Mouse (Mus musculus): ENCODE measurements around the gene Lrrc37a.
"Not testable (repeated sequence)": the region's sequence is repeated elsewhere in the genome, so short reads cannot be mapped to it uniquely, and the experiment has no call there.

Lrrc37a gene

GRCm38 (mm10) chr11:103504497-103504896, at the start of gene Lrrc37a:
TSS of gene Lrrc37a (minus strand) at chr11:103504597.
- DNase-seq (ENCODE audit: low read depth, low spot score) = no peak

DNA sequence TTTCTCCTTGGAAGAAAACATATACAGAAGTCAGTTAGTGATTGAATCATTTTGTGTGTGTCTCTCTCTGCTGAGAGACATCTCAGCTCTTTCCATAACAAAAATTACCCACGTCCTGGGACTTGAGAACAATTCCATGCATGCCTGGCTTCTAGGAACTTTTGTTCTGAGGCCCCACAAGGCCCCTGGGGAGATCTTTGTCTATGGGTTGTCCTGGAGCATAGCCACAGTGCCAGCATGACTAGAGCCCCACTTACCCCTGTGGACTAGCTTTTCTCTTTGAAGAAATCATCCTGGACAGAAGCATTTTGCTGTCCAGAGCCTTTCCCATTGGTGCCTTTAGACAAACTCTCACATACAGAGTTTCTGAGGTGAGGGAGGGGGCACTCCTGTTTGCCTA, 30.6 kb upstream of the Lrrc37a start:
- not testable (repeated sequence) for DNase-seq (ENCODE audit: low read depth, low spot score)

GRCm38 (mm10) chr11:103512111-103512510, 7.7 kb upstream of the Lrrc37a start:
- DNase-seq (ENCODE audit: low read depth, low spot score) = no peak

GRCm38 (mm10) chr11:103464443-103464842, 40.0 kb downstream of the Lrrc37a start:
- DNase-seq (ENCODE audit: low read depth, low spot score) = no peak

GRCm38 (mm10) chr11:103451105-103451504, 53.3 kb downstream of the Lrrc37a start:
- not testable (repeated sequence) for DNase-seq (ENCODE audit: low read depth, low spot score)

DNA sequence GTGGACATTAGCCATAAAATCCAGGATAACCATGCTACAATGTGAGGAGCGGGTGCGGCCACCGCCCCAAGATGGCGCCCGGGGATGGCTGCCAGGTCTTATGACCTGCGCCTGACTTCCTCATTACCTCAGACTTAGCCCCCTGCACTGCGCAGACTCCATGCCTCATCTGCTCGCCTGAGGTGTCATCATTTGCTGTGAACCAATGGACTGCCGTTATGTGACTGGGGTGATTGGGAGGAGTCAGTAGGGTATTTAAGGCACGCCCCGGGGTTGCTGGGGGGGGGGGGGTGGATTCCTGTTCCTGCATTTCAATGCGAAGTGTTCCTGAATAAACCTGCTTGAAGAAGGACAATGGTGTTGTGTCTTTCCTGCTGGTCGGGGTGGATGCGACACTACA, 54.7 kb downstream of the Lrrc37a start:
- DNase-seq (ENCODE audit: low read depth, low spot score) = not testable (repeated sequence)

DNA sequence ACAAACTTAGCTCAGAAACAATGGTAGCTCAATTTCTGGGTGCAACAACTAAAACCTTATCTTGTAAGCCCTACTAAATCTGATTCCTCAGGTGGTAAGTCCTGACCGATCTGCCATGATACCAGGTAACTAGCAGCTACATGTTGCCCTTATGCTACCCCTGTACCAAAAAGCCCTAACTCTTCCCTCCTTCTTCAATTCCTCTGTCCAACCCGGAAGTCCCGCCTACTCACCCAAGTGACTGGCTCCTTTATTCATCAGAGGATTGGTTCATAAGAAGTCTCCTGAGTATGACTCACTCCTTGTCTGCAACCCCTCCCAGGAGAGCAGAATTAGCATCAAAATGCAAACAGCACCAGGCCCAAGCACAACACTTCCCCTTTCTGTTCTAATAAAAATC, 60.7 kb downstream of the Lrrc37a start:
- no peak for DNase-seq (ENCODE audit: low read depth, low spot score)

DNA sequence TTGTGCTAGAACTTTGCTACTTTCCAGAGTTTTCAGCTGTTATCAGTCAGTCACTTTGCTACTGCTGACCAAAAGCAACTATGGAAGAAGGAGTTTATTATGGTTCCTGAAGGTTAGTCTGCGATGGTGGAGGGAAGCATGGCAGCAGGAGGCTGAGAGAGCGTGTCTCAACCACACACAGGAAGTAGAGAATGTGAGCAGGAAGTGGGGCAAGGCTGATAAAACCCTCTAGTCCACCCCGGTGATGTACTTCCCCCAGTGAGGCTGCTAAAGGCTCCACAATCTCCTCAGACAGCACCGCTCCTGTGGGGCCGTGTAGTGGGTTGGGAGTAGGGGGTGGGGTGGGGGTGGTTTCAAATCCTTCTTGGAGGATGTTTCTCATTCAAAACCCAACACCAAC, 68.1 kb downstream of the Lrrc37a start:
- DNase-seq (ENCODE audit: low read depth, low spot score) = no peak

DNA sequence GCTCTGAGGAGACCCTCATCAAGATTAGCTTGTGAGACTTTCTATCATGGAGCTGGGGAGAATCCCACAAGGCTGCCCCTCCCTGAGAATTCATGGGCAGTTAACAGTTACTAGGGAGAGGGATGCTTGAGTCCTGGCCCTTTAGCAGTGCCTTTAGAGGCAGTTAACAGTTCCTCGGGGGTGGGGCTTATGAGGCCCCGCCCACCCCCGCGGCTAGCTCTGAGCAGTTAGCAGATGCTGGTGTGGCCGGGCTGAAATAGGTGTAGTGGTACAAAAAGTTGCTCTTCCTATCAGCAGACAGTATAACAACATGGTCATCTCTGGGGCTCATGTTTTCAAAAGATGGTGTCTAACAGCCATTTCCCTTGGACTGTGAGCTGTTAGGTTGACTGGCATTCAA, 79.4 kb downstream of the Lrrc37a start:
- no peak for DNase-seq (ENCODE audit: low read depth, low spot score)

DNA sequence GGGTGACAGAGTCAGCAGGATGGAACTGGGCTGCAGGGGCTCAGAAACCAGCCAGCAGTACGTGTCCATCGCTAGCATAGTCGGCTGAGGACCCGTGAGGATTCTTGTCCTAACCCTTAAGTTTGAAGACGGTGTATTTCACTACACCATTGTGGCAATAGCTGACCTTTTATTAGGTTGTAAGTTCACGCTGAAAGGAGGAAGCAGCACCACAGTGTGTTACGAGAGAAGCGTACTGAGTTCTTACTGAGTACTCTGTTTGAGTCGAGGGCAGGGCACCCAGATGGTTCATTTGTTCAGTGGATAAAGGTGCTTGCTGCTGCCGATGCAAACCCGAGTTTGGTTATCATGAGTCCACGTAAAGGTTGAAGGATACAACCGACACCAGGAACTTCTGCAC, 84.7 kb downstream of the Lrrc37a start:
- no peak for DNase-seq (ENCODE audit: low read depth, low spot score)

DNA sequence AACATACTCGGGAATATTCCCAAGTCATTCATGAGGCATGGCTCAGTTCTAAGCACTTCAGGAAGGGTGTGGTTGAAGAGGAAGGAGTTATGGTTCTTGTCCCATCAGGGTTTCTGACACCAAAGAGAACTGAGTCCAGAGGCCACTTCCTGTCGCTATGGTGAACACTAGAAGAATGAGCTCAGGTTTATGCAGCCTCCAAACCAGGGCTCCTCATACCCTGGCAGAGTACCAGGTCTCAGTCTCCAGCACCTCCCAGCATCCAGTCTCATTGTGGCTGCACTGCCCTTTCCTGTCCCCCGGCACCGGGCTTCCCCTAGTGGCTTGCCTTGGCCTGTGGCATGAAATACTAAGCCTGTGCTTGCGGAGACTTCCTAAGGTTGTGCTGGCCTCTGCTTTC, 85.2 kb downstream of the Lrrc37a start:
- no peak for DNase-seq (ENCODE audit: low read depth, low spot score)

- DNase-seq (ENCODE audit: low read depth, low spot score) = no peak
These were observed 90.9 kb downstream of the Lrrc37a start for GRCm38 (mm10) chr11:103413516-103413915.

GRCm38 (mm10) chr11:103412950-103413423, 91.4 kb downstream of the Lrrc37a start:
- DNase-seq (ENCODE audit: low read depth, low spot score) = no peak

DNA sequence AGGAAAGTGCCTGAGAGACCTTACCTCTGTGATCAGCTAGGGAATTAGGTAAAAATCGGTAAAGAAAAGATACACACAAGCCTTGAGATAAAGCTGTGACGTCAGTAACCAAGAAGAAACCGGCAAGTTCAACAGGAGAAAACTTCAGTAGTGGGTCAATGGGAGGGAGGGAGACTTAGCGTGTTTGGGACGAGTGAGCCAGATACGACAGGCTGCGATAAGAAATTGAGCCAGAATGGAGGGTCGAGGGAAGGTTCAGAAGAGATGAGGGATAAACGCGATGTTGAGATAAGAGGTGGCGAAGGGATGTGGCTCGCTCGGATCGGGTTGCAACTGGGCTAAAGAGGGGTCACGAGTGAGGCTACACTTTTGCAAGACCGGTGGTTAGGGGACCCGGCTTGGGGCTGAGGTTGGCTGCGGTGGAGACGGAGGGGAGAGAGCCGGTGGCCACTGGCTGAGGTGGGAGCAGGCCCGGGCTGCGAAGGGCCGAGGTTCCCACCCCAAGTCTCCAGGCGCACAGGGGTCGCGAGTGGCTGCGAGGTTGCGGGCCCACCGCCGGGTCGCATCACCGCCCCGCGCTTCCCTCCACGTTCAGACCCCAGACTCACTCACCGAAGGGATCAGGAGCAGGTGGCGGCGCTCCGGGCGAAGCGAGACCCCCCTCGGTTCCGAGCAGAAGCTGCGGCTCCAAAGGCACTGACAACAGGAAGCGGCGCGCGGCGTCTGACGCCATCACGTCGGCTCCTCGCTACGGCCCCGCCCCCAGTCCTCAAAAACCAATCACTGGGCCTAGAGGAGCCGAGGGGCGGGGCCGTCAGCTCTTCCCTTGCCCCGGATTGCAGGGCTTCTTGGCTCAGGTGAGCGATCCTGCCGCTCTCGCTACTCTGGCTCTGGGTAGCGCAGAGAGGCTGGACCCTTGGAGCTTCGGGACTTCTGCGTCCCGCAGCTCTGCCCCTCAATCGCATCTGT, 92.1 kb downstream of the Lrrc37a start, which contains the start of gene Plekhm1:
Gene Plekhm1, minus strand, starts transcription at position 707 of the 969 bp plus-strand sequence.
- DNase-seq (ENCODE audit: low read depth, low spot score) = peak; percentile 91

- no peak for DNase-seq (ENCODE audit: low read depth, low spot score)
These were observed 93.1 kb downstream of the Lrrc37a start for GRCm38 (mm10) chr11:103411301-103411700.

- no peak for DNase-seq (ENCODE audit: low read depth, low spot score)
These were observed 95.5 kb downstream of the Lrrc37a start for GRCm38 (mm10) chr11:103408880-103409279.

DNA sequence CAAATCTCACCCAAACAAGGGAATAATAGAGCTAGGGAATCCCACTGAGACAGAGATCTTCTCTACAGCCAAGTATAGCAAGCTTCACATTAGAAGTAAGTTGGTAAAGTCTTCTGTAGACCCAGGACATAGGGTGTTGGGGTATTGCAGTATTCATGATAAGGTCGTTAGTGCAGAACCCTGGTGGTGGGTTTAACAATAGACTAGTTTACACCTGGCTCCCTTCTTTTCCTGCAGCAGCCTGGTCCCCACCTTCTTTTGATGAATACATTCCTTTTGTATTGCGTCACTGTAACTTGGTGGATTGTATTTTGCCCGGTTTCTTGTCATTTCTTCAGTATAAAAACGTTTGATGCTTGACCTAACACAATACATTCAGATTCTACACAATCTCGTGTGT, 97.3 kb downstream of the Lrrc37a start:
- not testable (repeated sequence) for DNase-seq (ENCODE audit: low read depth, low spot score)

GRCm38 (mm10) chr11:103406551-103406950, 97.8 kb downstream of the Lrrc37a start:
- no peak for DNase-seq (ENCODE audit: low read depth, low spot score)

- no peak for DNase-seq (ENCODE audit: low read depth, low spot score)
These were observed 98.6 kb downstream of the Lrrc37a start for GRCm38 (mm10) chr11:103405814-103406213.

DNA sequence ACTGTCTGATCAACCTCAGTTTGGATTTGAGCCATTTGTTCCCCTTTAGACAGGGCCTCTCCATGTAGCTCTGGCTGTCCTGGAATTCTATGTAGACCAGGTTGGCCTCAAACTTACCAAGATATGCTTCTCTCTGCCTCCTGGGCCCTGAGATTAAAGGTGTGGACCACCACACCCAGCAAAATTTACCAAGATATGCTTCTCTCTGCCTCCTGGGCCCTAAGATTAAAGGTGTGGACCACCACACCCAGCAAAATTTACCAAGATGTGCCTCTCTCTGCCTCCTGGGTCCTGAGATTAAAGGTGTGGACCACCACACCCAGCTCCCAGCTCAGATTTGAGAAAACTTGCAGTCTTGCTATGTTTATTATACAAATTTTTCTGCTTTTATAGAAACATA, 99.8 kb downstream of the Lrrc37a start:
- no peak for DNase-seq (ENCODE audit: low read depth, low spot score)

- no peak for DNase-seq (ENCODE audit: low read depth, low spot score)
These were observed 100.6 kb downstream of the Lrrc37a start for GRCm38 (mm10) chr11:103403776-103404175.

- no peak for DNase-seq (ENCODE audit: low read depth, low spot score)
These were observed 101.7 kb downstream of the Lrrc37a start for GRCm38 (mm10) chr11:103402738-103403137.

DNA sequence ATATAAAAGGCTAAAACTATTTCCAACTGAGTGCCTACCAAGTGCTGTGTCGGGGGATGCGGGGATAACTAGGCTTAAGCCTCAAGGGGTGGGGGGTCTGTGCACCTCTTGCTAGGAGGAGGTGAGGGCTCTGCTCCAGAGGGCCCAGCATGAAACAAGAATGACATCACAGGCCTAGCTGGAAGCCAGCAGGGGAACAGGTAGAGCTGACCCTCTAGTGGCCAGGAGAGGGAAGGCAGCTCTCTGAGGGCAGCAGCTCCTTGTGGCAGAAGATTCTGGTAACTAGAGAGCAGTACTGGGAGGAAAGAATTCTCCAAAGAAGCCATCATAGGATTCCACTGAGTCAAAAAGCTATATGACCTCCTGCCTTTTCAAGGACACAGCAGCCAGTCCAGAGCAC, 102.2 kb downstream of the Lrrc37a start:
- no peak for DNase-seq (ENCODE audit: low read depth, low spot score)

All from brain, embryonic 18.5 days (tissue).